Mouse (Mus musculus) hindbrain, postnatal 0 days (tissue): ENCODE results near the gene Mecom. TPM values are rescaled to one million over a fixed set of nuclear protein-coding genes. Genes with fewer than 3 reads are reported as not detected.

ENCODE experiments used
- ATAC-seq: fragments of 200-750 bp; cut with Nextera tagmentation; 2 replicates; pipeline ENCODE4 v1.8.0; 2017; ENCODE audit warnings: mild to moderate bottlenecking, moderate TSS enrichment, moderate library complexity
- DNase-seq: peaks from one replicate; pipeline ENCODE4 v3.0.0-alpha.2; 2015; ENCODE audit warnings: low spot score
- H3K27ac ChIP-seq: fragments of 300-500 bp; sonication (generic); 2 replicates; pipeline ENCODE4 v1.5.1; 2014; ENCODE audit warnings: mild to moderate bottlenecking
- H3K27me3 ChIP-seq: fragments of 300-500 bp; sonication (generic); 2 replicates; pipeline ENCODE4 v1.6.1; 2014; ENCODE audit warnings: low read length, mixed read lengths; ENCODE audit not compliant: insufficient read depth
- H3K36me3 ChIP-seq: fragments of 300-500 bp; sonication (generic); 2 replicates; pipeline ENCODE4 v1.6.1; 2014; ENCODE audit warnings: low read length, mixed read lengths; ENCODE audit not compliant: insufficient read depth
- H3K4me1 ChIP-seq: fragments of 300-500 bp; sonication (generic); 2 replicates; pipeline ENCODE4 v1.6.1; 2014; ENCODE audit warnings: antibody characterized with exemption, low read length, mixed read lengths; ENCODE audit not compliant: insufficient read depth
- H3K4me2 ChIP-seq: fragments of 300-500 bp; sonication (generic); 2 replicates; pipeline ENCODE4 v1.6.1; 2014; ENCODE audit warnings: low read depth, mild to moderate bottlenecking, low read length, moderate library complexity, mixed read lengths
- H3K4me3 ChIP-seq: fragments of 300-500 bp; sonication (generic); 2 replicates; pipeline ENCODE4 v1.5.1; 2014; ENCODE audit warnings: low read length
- H3K9ac ChIP-seq: fragments of 300-500 bp; sonication (generic); replicated peaks from 2 replicates; pipeline ENCODE4 v1.6.1; 2014; ENCODE audit warnings: mild to moderate bottlenecking, low read length, moderate library complexity, mixed read lengths
- H3K9me3 ChIP-seq: fragments of 300-500 bp; sonication (generic); 2 replicates; pipeline ENCODE4 v1.6.1; 2016; ENCODE audit warnings: low read length, mixed read lengths
- CTCF ChIP-seq: IDR thresholded peaks from 2 replicates; pipeline ENCODE4 v1.5.1; 2016; ENCODE audit warnings: antibody characterized with exemption, control low read depth, low read depth
- WGBS: fragments of 180-500 bp; shearing (Covaris S2); extraction: QIAGEN DNeasy Blood & Tissue Kit; methylation state at CpG from one replicate; pipeline ENCODE4 v1.1.7; 2014; 5-methylcytosine and 5-hydroxymethylcytosine counted together
- polyA plus RNA-seq: library from polyadenylated mRNA; unstranded; fragments of >200 nt; fragmentation: Nextera tagmentation; extraction: Ambion mirVana; gene quantifications from 2 replicates; pipeline ENCODE4 v1.2.1, GENCODE M21; 2015
- total RNA-seq: library from RNA; depleted of rRNA; stranded (reverse); fragments of >200 nt; gene quantifications from 2 replicates; pipeline ENCODE4 v1.2.3, GENCODE M21; 2014

Mecom gene
- total and polyA plus RNA-seq, 2 experiments from 2014 or later: 4.5 to 8.3 TPM

DNA sequence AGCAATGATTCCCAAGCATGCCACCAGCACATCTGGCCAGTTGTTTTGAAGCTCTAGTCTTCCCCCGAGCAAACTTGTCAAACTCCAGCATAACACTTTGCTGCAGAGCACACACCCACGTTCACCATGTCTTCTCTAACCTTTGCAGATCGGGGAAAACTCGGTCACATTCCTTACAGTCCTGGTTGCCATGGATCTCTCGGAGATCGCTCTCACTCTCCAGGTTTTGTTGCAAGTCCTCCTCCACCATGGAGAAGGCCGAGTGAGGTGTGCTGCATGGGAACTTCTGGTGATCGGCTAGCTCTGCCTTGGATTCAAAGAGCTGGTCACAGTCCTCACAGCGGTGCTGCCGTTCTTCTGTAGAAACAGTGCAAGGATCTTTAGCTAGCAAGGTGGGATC, 554.5 kb downstream of the Mecom start:
- DNase-seq (no peak), ATAC-seq (no peak)
- H3K4me1 ChIP-seq: no peaks in the 10 kb centered on the region
- H3K9me3 ChIP-seq: no peaks in the 10 kb centered on the region
- no peak overlapping the region for H3K4me3 ChIP-seq
- WGBS: 61% methylated on average over 10 of the region's 10 CpGs
- H3K27ac ChIP-seq: no peak overlapping the region
- no peak overlapping the region for H3K4me2 ChIP-seq
- no peaks in the 10 kb centered on the region for H3K27me3 ChIP-seq
- TF ChIP-seq CTCF: no peak
- no peaks in the 10 kb centered on the region for H3K36me3 ChIP-seq
- H3K9ac ChIP-seq: no peak overlapping the region

DNA sequence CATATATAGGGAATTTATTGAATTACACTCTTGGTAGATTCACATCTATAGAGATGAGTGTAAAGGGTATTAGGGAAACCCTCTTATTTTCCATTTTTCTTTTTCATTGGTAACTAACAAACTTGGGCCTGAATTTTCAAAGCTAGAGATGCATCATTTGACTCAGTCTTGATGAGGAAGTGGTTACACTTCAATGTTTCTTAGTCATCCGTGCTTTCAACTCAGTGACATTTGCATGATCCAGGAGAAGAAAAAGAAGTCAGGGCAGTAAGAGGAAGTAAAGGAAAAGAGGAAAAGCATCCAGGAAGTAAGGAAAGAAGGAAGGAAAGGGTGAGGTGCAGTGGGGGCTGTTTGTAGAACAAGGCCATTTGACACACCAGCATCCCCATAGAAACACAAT, 556.3 kb downstream of the Mecom start:
- Histone ChIP-seq H3K36me3 (no peaks in the 10 kb centered on the region), H3K9ac (no peak overlapping the region), H3K27me3 (no peaks in the 10 kb centered on the region), H3K4me2 (no peak overlapping the region), H3K27ac (no peak overlapping the region), H3K4me3 (no peak overlapping the region), H3K4me1 (no peaks in the 10 kb centered on the region), H3K9me3 (no peaks in the 10 kb centered on the region)
- no peak for DNase-seq
- TF ChIP-seq CTCF: no peak
- WGBS: 76% methylated on average over 1 of the region's 1 CpGs
- ATAC-seq: no peak

DNA sequence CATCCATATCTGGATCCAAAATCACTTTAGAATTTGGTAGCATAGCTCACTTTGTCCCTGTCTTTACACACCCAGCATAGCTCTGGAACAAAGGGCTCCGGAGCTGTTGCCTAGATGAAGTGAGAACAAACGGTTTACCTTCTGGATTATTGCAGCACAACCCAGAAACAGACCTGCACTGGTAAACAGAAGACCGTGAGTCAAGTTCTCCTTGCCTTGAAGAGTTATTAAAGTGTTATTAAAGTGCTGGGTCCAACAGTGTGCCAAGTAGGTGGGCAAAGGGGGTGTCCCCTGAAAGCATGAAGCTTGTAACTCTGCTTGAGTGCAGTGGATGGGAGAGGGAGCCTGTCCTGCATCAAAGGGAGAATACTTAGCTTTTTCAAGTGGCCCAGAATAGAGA, 563.4 kb downstream of the Mecom start:
- Histone ChIP-seq H3K27ac (no peak overlapping the region), H3K4me3 (no peak overlapping the region), H3K27me3 (no peaks in the 10 kb centered on the region), H3K36me3 (no peaks in the 10 kb centered on the region), H3K9ac (no peak overlapping the region), H3K4me2 (no peak overlapping the region), H3K9me3 (no peaks in the 10 kb centered on the region), H3K4me1 (no peaks in the 10 kb centered on the region)
- TF ChIP-seq CTCF: no peak
- no peak for DNase-seq
- WGBS: 85% methylated on average over 3 of the region's 3 CpGs
- ATAC-seq: no peak

DNA sequence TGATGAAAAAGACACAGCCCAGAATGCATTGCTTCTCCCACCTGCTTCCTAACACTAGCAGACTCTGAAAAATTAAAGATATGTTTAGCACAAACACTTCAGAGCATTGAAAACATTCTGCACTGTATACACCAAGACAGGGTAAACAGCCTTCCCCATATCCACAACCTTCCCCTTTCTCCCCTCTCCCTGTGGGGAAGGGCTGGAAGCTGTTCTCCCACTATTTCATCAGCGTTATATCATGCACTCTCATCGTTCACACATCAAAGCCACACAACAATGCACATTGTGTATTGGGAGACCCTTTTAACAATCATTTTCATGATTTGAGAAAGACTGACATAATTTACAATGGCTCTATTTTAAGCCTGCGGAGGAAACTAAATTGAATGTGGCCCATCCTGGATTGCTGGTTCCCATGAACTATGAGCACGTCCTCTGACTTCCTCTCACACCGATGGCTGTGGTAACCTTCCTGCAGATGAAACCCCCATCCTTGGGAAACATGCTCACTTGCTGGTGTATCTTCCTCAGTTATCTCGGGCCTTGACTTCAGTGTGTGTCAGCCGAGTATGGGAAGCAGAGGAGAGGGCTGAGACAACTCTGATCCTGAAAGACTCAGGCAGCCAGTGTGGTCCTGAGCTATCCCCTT, 566.4 kb downstream of the Mecom start:
- WGBS: 72% methylated on average over 7 of the region's 7 CpGs

DNA sequence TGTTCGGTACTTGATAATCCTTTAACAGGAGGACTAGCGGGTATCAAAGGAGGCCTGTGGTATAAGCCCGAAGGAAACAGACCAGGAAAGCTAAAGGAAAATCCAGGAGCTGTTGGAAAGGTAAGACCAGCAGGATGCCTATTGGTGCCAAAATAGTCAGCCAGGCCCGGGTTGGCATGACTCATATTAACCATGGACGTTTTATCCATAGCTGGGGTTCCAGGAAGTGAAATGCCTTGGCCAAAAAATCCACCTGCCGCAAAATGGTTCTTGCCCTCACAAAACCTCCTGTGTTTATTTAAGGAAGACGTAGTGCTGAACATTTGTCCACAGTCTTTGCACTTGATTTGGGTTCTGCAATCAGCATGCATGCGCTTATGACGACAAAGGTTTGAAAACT, 567.3 kb downstream of the Mecom start:
- Histone ChIP-seq H3K9ac (no peak overlapping the region), H3K4me3 (no peak overlapping the region), H3K4me1 (no peaks in the 10 kb centered on the region), H3K36me3 (no peaks in the 10 kb centered on the region), H3K9me3 (no peaks in the 10 kb centered on the region), H3K27me3 (no peaks in the 10 kb centered on the region), H3K4me2 (no peak overlapping the region), H3K27ac (no peak overlapping the region)
- WGBS: 92% methylated on average over 9 of the region's 9 CpGs
- ATAC-seq: no peak
- DNase-seq: no peak
- TF ChIP-seq CTCF: no peak

More for the DNA sequence above, 566.4 kb downstream of the Mecom start:
- no peak for TF ChIP-seq CTCF
- no peak for DNase-seq
- no peak for ATAC-seq
- Histone ChIP-seq H3K4me2 (no peak overlapping the region), H3K27ac (no peak overlapping the region), H3K27me3 (no peaks in the 10 kb centered on the region), H3K36me3 (no peaks in the 10 kb centered on the region), H3K9ac (no peak overlapping the region), H3K4me3 (no peak overlapping the region), H3K4me1 (no peaks in the 10 kb centered on the region), H3K9me3 (no peaks in the 10 kb centered on the region)

DNA sequence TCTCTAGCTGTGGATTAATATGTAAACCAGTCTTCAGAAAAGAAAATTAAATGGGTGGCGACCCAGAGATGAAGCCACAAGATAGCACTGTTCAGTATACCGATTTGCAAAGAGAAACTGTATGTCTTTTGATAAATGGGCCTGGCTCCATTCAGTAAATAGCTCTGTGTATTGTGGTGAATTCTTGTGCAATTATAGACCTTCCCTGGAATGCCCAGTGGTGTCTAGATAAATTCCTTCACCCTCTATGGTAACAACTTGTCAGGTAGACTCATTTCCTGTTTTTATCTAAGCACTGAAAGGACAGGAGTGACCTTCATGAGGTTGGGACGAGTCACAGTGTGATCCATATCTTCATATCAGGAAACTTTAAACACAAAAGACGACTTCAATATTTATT, 571.2 kb downstream of the Mecom start:
- Histone ChIP-seq H3K27me3 (no peaks in the 10 kb centered on the region), H3K4me1 (no peaks in the 10 kb centered on the region), H3K4me2 (no peak overlapping the region), H3K36me3 (no peaks in the 10 kb centered on the region), H3K27ac (no peak overlapping the region), H3K4me3 (no peak overlapping the region), H3K9me3 (no peaks in the 10 kb centered on the region), H3K9ac (no peak overlapping the region)
- no peak for DNase-seq
- ATAC-seq: no peak
- TF ChIP-seq CTCF: no peak
- 76% methylated on average over 4 of the region's 4 CpGs for WGBS

DNA sequence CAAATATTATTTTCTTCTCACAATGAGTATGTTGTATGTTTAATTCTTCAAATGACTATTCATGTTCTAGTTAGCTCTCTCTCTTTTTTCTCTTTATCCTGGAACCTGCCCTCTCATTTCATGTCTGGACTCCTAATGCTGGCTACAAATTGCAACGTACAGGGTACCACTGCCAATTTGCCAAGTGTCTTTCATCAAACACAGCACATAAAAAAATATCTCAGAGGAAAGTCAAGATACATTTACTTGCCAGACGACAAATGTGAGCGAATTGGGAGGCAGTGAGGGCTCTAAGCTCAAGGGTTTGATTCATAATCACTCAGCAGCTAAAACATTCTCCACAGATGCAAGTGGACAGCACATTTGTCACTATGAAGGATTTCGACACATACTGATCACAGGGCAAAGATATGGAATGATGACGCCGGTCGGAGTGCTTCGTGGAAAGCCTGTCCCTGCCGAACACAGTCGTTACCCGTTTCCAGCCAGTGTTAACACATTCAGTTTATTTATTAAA, 579.3 kb downstream of the Mecom start:
- no peak overlapping the region for H3K4me2 ChIP-seq
- no peaks in the 10 kb centered on the region for H3K4me1 ChIP-seq
- WGBS: 75% methylated on average over 11 of the region's 11 CpGs
- H3K4me3 ChIP-seq: no peak overlapping the region
- ATAC-seq (no peak), DNase-seq (no peak)
- H3K9ac ChIP-seq: no peak overlapping the region
- H3K36me3 ChIP-seq: no peaks in the 10 kb centered on the region
- no peaks in the 10 kb centered on the region for H3K27me3 ChIP-seq
- no peak for TF ChIP-seq CTCF
- H3K27ac ChIP-seq: no peak overlapping the region
- H3K9me3 ChIP-seq: no peaks in the 10 kb centered on the region
